Mouse (Mus musculus): ENCODE results near the gene Faf2. TPM values are rescaled to one million over a fixed set of nuclear protein-coding genes. Genes with fewer than 3 reads are reported as not detected.

Faf2 gene
- polyA plus RNA-seq, 2 experiments from 2014 or later, result 80.6 to 89.1 TPM

Other genes starting within 250 kb of the Faf2 start
- gene Thoc3, start 152.9 kb upstream of the Faf2 start, polyA plus RNA-seq (2017; shearing (Covaris generic)), result 10 to 100 TPM; 31.5 to 33.0 TPM
- gene Simc1, start 118.0 kb upstream of the Faf2 start, polyA plus RNA-seq (2017; shearing (Covaris generic)), result 1 to 10 TPM; 6.7 to 7.9 TPM
- 10 to 100 TPM; 63.3 to 66.3 TPM for gene 4833439L19Rik, start 56.3 kb upstream of the Faf2 start, polyA plus RNA-seq (2017; shearing (Covaris generic))
- 1 to 10 TPM; 2.7 to 6.6 TPM for gene Arl10, start 46.8 kb upstream of the Faf2 start, polyA plus RNA-seq (2017; shearing (Covaris generic))
- 10 to 100 TPM; 64.0 to 66.2 TPM for gene Nop16, start 31.7 kb upstream of the Faf2 start, polyA plus RNA-seq (2017; shearing (Covaris generic))
- gene Higd2a, start 31.6 kb upstream of the Faf2 start, polyA plus RNA-seq (2017; shearing (Covaris generic)), result 100 to 1,000 TPM; 130 to 146 TPM
- 10 to 100 TPM; 11.7 TPM for gene Cltb, start 10.4 kb upstream of the Faf2 start, polyA plus RNA-seq (2017; shearing (Covaris generic))
- gene Rnf44, start 72.1 kb downstream of the Faf2 start, polyA plus RNA-seq (2017; shearing (Covaris generic)), result 10 to 100 TPM; 23.3 to 31.2 TPM
- gene Cdhr2, start 79.7 kb downstream of the Faf2 start, polyA plus RNA-seq (2017; shearing (Covaris generic)), result under 1 TPM in 1 of 2 experiments, not detected in 1; 0.08 TPM
- not detected for gene Gprin1, start 128.1 kb downstream of the Faf2 start, polyA plus RNA-seq (2017; shearing (Covaris generic))
- under 1 TPM; 0.33 to 0.62 TPM for gene Sncb, start 144.8 kb downstream of the Faf2 start, polyA plus RNA-seq (2017; shearing (Covaris generic))
- gene Eif4e1b, start 162.2 kb downstream of the Faf2 start, polyA plus RNA-seq (2017; shearing (Covaris generic)), result not detected
- gene Tspan17, start 167.6 kb downstream of the Faf2 start, polyA plus RNA-seq (2017; shearing (Covaris generic)), result 1 to 10 TPM; 1.5 to 2.2 TPM